Mouse (Mus musculus): ENCODE results near the gene Neurl4.
A peak's percentile ranks its signal among the peaks of the same experiment; 100 is the strongest.

Neurl4 gene

DNA sequence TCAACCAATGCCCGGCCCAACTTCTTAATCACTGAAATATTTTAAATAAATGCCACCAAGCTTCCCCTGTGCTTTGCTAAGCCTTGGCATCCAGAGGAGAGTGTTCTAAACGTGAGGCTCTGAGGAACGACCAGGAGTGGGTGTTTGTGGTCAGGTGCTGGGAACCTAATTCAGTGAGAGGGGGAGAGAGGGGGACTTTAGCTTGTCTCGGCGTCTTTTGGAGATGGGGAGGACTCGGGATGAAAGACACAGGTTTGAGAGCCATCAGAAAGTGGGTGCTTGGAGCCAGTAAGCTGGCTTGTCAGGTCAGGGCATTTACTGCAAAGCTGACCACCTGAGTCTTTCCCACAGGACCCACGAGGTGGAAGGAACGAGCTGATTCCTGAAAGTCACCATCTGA, 30.9 kb downstream of the Neurl4 start:
- no peak for DNase-seq (ENCODE audit: extremely low spot score, low spot score)

DNA sequence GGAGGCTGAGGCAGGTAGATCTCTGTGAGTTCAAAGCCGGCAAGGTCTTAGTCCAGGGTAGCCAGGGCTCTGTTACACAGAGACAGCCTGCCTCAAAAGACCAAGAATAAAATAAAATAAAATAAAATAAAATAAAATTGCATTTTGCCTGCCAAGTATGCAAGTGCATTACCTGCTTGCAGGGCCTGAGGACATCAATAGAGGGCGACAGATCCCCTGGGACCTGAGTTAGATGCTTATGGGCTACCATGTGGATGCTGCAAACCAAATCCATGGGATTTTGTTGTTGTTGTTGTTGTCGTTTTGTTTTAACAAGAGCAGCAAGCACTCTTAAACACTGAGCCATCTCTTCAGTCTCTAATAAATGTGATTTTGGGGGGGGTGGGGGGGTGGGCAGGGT, 31.4 kb downstream of the Neurl4 start:
- no peak for DNase-seq (ENCODE audit: extremely low spot score, low spot score)

DNA sequence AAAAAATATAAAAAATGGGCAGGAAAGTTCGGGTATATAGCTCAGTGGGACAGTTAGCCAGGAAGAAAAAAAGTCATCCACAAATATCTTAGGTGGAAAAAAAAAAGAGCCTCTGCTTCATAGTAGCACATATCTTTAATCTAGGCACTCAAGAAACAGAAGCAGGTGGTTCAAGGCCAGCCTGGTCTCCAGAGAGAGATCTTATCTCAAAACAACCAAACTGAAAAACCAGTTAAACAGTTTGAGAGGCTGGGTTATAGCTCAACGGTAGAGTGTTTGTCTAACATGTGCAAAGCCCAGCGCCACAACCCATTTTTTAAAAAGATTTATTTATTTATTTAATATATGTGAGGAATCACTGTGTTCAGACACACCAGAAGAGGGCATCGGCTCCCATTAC, 32.2 kb downstream of the Neurl4 start:
- no peak for DNase-seq (ENCODE audit: extremely low spot score, low spot score)

DNA sequence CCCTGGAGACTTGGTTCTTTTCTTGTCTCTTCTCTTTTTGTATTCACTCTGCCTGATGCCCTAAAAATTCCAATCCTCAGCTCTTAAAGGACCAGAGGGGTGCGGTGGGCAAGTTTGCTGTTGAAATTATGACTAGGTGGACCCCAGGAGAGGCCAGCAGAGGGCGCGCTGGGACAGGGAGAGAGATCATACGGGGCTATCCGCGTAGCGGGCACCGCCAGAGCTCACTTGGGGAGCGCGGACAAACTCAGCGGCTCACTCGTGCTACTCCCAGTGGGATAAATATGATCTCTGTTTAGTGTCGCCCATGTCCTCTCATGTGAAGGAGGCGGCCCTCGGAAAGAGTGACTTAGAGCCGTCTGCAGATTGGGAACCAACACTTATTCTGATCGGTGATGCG, 33.3 kb downstream of the Neurl4 start:
- DNase-seq (ENCODE audit: extremely low spot score, low spot score) = peak; percentile 96

DNA sequence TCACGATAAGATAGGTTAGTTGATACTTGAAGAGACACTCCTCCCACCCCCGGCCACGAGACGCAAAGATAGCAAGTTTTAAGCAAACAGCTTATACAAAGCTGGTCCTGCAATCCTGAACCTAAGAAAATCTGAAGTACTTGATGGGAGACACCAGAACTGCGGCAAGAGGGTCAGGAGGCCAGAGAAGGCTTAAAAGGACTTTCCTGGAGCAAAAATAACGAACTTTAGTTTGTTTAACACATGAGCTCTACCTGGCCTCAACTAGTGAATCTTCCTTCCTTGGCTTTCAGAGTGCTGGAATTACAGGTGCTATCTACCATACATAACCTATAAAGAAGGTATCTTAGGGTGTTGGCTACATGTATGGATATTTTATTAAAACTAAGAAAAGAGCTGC, 33.8 kb downstream of the Neurl4 start:
- DNase-seq (ENCODE audit: extremely low spot score, low spot score) = no peak

DNA sequence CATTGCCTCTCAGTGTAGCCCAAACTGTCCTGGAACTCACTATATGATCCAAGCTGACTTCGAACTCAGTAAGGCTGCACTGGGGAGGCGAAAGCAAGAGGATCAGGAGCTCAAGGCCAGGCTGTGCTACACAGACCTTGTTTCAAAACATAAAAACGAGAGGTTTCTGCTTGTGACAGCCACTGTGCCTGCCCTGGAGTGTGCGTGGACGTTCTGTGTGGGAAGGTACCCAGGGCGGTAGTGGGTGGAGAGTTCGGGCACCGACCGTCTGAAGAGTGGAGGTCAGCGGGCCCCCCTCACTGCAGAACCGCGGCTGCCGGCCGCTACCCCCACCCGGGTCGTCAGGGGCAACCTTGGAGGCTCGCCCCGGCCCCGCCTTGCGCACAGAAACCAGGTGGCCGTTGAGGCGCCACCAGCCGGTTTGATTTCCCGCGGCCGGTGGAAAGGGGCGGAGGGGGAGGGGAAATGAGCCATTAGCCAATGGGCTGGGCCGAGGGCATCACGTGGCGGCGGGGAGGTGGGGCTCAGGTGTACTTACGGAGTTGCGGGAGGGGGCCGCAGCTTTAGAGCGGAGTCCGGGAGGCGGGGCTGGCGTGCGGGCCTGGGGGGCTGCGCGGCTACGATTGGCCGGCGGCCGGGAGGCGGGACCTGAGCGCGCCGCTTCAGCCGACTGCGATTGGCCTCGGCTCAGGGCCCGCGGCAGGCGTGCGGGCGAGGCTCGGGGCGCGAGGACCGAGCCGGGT, 34.4 kb downstream of the Neurl4 start, which contains the start of gene Ybx2:
Ybx2 (plus strand) TSS at position 660 of the 743 bp plus-strand sequence.
- DNase-seq (ENCODE audit: extremely low spot score, low spot score) = peak; percentile 89

DNA sequence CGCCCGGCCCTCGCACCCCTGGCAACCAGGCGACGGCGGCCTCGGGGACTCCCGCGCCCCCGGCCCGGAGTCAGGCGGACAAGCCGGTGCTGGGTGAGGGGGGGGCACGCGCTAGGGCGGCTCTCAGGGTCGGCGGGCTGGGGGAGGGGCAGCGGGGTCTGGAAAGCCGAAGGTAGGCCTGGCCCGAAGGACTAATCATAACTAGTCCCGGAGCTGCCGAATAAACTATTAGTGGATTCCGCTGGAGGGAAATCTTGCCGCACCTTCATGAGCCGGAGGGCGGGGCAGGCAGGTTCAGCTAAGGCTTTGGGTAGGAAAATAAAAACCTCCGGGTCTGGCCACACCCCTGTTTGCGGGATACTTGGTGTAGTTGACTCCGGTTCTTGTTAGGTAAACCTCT, 35.3 kb downstream of the Neurl4 start:
- peak; percentile 40 for DNase-seq (ENCODE audit: extremely low spot score, low spot score)

DNA sequence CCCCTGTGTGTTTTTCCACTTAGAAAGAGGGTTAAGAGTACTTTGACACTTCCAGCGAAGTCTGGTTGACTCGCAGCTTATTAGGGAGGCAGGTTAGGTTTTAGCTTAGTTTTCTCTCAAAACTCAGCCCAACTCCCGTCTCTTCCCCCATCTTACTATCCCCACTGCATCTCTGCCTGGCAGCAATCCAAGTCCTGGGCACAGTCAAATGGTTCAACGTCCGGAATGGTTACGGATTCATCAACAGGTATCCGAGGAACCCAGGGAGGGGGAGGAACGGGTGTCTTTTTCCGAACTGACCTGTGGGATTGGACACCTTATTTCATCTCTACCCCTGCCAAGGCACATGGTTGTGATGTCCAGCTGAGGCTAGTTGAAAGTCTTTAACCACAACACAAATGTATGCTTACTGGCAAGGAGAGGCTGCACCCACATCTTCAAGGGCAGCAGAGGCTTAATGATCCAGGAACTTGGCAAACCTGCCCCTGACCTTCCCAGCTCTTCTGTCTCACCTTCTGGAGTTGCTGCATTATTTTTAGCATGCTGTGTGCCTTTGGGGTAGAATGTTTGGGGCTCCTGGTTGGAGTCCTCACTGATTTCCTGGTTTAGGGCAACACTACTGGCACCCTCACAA, 36.0 kb downstream of the Neurl4 start:
- DNase-seq (ENCODE audit: extremely low spot score, low spot score) = no peak

DNA sequence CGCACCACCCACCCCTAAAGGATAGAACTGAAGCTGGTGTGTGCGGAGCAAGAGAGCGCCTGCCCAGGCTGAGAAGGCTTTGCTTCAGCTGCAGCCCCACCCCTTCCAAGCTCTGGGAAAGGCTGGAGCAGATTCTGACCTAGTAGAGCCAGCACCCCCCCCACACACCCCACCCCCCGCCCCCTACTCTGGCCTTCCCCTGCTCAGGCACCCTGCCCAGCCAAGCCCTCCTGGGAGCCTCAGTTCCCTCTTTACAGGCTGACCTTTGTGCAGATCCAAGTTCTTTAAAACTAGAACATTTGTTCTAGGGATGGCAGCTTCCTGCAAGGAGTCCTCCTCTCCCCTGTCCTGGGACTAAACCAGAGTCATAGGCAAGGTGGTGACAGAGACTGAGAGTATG, 36.5 kb downstream of the Neurl4 start:
- DNase-seq (ENCODE audit: extremely low spot score, low spot score) = no peak

DNA sequence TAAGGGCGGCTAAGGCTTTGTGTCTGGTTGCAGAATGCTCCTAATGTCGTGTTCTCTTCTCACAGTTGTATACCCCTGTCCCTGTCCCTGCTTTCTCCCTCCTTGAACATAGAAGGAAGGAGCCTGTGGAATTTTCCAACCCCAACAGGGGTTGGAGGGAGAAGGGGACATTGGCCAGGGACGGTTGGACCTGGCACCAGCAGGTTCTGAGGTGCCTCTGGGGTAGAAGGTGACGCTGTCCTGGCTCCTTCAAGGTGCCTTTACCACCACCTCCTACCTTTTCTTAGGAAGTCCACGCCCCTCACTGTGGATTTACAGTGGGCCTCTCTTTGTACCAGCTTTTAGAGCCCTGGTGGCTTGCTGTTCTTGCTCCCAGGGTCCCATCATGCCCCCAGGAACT, 37.0 kb downstream of the Neurl4 start:
- no peak for DNase-seq (ENCODE audit: extremely low spot score, low spot score)

DNA sequence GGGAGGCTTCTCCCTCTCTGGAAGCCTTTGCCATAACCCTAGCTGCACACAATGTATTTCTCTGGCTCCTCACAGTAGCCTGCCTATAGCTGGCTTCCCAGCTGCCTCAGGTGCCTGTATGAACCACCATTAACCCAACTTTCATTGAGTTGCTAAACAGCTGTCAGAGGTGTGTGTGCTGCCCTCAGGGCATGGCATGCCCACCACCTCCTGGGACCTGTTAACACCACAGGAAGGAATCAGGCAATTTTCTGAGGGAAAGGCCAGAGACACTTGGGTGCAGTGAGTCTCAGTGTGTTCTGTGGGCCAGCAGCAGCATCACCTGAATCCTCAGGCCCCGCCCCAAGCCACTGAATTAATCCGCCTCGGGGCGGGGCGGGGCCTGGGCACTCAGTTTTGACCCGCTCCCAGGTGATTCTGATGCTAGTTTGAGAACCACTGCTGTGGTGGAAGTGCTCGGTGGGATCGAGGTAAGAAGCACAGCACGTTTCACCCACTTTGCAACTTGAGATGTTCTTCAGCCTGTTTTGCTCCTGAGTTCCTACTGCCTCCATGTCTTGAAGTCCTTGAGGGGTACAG, 37.6 kb downstream of the Neurl4 start:
- DNase-seq (ENCODE audit: extremely low spot score, low spot score) = no peak

DNA sequence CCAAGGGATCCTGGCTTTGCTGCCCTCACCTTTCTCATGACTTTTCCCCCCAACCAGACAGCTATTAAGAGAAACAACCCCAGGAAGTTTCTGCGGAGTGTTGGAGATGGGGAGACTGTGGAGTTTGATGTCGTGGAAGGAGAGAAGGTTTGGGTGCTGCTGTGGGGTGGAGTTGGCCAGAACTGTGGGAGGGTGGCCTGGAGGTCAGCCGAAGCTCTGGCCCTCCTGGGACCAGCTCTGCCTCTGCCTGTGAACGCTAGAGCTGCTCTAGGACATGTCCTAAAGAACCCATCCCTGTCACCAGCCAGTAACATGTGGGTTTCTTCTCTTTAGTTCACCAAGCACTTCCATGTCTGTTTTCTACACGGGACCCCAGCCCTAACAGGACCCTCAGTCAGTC, 38.3 kb downstream of the Neurl4 start:
- no peak for DNase-seq (ENCODE audit: extremely low spot score, low spot score)

DNA sequence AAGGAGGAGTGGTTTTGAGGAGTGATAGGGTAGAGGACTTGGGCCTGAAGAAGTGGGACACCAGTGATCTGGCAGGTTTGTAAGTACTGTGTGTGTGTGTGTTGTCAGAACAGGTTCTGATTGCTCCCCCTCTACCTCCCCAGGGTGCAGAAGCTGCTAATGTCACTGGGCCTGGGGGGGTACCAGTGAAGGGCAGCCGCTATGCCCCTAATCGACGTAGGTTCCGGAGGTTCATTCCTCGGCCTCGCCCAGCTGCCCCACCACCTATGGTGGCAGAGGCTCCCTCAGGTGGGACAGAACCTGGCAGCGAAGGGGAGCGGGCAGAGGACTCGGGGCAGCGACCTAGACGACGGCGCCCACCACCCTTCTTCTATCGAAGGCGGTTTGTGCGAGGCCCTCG, 38.9 kb downstream of the Neurl4 start:
- no peak for DNase-seq (ENCODE audit: extremely low spot score, low spot score)

DNA sequence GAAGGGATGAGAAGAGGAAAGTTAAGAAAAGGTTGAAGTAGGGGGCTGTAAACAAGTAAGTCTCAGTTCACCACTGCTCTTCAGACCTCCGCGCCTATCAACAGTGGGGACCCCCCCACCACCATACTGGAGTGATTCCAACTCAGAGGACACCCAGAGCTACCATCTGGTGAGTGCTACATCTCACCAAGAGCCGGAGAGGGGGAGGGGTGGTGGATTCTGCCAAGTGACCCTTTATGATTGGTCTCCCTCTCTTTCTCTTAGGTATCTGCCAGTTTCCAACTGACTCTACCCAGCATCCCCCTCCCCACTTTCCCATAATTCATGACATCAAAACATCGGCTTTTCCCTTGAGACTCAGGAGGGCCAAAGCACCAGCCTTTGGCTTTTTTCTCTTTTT, 40.1 kb downstream of the Neurl4 start:
- DNase-seq (ENCODE audit: extremely low spot score, low spot score) = no peak

DNA sequence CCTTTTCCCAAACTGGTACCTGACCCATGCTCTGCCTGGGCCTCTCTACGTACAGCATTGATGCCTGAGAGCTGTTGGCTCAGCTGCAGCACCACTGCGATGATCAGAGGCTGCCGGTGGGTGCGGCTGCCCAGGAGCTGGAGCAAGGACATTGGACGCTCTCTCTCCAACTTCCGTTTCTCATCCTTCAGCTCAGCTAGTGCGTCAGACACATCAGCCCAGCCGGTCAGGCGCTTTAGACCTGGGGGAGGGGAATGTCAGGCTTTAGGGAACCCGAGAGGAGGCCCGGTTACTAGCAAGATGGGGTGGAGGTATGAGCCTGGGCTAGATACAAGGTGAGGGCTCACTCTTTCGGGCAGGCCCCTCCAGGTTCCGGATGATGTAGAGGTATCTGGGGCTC, 44.3 kb downstream of the Neurl4 start:
- no peak for DNase-seq (ENCODE audit: extremely low spot score, low spot score)

DNA sequence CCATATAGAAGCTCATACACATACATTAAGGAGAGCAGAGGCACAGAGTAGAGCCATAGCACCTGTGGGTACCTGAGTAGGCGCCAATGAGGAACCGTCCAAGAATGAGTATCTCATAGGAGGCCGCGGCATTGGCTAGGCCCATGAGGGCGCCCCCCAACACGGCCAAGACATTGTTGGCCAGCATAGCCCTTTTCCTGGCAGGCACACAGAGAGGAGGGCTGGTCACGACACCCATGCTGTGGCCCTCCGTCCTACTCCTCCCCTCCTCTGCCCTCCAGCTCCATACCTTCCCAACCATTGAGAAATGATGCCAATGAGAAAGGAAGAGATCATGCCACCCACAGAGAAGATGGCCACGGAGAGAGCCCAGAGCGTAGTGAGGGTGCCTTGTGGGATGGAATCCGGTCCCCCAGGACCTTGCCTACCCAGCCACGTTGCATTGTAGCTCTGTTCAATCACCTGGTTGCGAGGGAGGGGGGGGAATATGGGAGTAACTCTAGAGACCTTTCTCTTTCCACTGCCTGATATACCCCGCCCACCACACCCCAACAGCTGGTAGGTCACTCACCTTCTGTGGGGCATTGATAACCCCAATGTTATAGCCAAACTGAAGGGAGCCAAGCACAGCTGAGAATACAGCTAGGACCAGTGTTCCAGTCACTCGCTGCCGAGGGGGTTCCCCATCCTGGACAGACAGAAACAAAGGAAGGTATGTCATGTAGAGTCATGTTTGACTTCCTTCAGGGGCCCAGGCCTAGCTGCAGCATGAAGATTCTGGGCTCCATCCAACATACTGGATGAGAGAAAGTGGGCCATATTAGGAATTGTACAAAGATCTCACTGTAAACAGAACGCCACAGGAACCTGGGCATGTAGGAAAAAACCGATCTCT, 45.4 kb downstream of the Neurl4 start:
- no peak for DNase-seq (ENCODE audit: extremely low spot score, low spot score)

DNA sequence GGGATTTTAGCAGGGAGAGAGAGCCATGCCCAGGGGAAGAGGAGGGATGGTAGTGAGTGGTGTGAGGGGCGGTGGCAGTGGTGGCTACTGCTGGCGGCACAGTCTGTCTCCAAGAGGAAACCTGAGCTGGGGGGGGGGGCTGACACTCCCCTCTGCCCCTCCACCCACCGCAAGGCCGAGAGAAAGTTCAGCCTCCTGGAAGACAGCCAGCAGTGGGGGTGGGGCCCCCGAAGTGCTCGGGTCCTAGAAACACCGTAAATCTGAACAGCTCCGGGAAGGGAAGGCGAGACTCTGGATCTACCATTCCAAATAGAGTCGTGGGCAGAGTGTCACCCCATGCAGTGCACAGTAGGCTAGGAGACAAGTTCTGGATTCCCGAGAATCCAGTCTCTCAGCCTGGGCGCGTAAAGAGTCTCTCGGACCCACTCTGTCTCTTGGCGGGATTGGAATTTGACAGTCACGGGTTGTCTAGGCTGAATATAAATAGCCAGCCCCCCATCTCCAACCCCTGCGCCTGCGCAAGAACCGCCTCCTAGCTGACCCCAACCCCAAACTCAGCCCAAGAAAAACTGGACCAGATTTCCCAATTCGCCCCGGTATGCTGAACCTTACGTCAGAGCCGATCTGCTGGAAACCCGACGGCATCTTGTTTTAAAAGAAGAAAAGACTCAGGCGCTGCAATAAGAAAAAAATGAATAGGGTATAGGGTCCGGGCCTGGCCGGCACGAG, 46.6 kb downstream of the Neurl4 start:
- DNase-seq (ENCODE audit: extremely low spot score, low spot score) = peak; percentile 53

DNA sequence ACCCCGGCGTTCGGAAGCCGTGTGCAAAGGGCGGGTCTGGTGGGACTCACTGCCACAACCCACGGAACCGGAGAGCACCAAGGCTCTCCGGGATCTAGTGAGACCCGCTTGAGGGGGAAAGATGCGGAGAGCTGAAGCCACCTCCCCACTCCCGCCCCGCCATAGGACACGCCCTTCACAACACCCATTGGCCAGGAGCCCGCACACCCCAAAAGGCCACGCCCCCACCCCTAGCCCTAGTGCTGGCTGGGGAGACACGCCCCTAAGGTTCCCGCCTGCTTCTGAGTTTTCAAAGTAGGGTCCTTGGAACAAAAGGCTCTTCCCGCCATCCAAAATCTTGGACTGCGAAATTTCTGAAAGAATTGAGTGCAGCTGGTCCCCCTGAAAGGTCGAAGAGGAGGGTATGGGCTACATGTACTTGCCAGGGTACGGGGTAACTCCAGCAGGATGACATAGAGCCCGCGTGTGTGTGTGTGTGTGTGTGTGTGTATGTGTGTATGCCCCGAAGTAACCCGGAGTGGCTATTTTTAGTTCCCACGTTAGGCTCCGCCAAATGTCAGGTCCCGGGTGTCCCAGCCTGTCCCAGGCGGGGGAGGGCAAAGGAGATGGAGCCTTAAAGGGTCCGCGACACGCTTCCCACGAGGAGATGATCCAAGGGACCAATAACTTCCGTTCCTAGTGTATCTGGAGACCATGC, 47.3 kb downstream of the Neurl4 start, which contains the start of gene Slc2a4:
Slc2a4 (minus strand) TSS at position 123 of the 697 bp plus-strand sequence.
- peak; percentile 93 for DNase-seq (ENCODE audit: extremely low spot score, low spot score)

DNA sequence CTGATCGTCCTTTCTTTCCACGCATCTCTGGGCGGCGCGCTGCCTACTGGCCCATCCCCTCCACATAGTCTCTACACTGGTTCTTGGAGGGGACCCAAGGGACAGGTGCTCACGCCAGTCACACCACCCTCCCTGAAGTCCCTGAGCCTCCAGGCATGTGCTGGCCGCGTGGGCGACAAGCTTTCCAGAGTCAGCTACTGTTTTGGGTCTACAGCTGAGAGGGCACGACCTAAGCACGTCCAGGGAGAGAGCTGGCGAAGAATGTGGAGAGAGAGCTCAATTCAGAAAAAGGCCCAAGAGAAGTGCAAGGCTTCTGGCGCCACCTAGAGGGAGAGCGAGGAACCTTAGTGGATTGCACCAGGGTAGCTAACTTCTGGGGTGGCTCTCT, 47.9 kb downstream of the Neurl4 start:
- peak; percentile 91 for DNase-seq (ENCODE audit: extremely low spot score, low spot score)

DNA sequence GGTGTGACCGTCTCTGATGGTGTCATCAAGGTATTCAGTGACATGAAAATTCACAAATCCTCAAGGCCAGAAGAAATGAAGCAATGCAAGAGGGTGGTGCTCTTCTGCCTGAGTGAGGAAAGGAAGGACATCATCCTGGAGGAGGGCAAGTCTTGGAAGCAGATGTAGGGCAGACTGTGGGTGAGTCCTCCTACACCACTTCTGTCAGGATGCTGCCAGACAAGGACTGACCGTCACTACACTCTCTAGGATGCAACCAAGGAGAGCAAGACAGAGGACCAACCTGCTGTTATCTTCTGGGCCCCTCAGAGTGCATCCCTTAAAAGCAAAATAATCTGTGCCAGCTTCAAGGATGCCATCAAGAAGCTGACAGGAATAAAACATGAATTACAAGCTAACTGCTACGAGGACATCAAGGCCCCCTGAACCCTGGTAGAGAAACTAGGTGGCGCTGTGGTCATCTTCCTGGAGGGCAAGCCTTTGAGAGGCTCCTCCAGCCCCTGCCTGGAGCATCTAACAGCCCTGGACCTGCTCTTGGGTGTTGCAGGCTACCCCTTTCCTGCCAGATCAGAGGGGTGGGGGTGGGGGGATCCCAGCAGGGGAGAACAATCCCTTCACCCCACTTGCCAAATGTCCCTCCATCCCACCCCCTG, 50.1 kb downstream of the Neurl4 start:
- DNase-seq (ENCODE audit: extremely low spot score, low spot score) = no peak

All from neural tube, embryonic 10.5 days (tissue).